Mouse (Mus musculus) neural tube, embryonic 14.5 days (tissue): ENCODE results near the gene Gm45717. TPM values are rescaled to one million over a fixed set of nuclear protein-coding genes. Genes with fewer than 3 reads are reported as not detected.

Experiments used
- ATAC-seq: fragments of 200-750 bp; cut with Nextera tagmentation; 2 replicates; pipeline ENCODE4 v1.8.0; 2017; ENCODE audit warnings: low read depth, mild to moderate bottlenecking, moderate TSS enrichment, moderate library complexity
- H3K27ac ChIP-seq: fragments of 300-500 bp; sonication (generic); 2 replicates; pipeline ENCODE4 v1.5.1; 2014; ENCODE audit warnings: low read depth, mild to moderate bottlenecking, control low read depth, low read length, moderate library complexity, mixed read lengths
- H3K27me3 ChIP-seq: fragments of 300-500 bp; sonication (generic); 2 replicates; pipeline ENCODE4 v1.6.1; 2014; ENCODE audit warnings: low read length; ENCODE audit not compliant: control insufficient read depth, insufficient read depth
- H3K36me3 ChIP-seq: fragments of 300-500 bp; sonication (generic); 2 replicates; pipeline ENCODE4 v1.6.1; 2014; ENCODE audit warnings: low read length, mixed read lengths; ENCODE audit not compliant: control insufficient read depth, insufficient read depth
- H3K4me1 ChIP-seq: fragments of 300-500 bp; sonication (generic); 2 replicates; pipeline ENCODE4 v1.6.1; 2014; ENCODE audit warnings: low read length; ENCODE audit not compliant: control insufficient read depth, insufficient read depth
- H3K4me2 ChIP-seq: fragments of 300-500 bp; sonication (generic); 2 replicates; pipeline ENCODE4 v1.6.1; 2014; ENCODE audit warnings: mild to moderate bottlenecking, low read depth, low read length, control low read depth
- H3K4me3 ChIP-seq: fragments of 300-500 bp; sonication (generic); 2 replicates; pipeline ENCODE4 v1.5.1; 2014; ENCODE audit warnings: low read depth, low read length, control low read depth, mixed read lengths
- H3K9ac ChIP-seq: fragments of 300-500 bp; sonication (generic); replicated peaks from 2 replicates; pipeline ENCODE4 v1.6.1; 2014; ENCODE audit warnings: low read depth, mild to moderate bottlenecking, control low read depth, low read length, mixed read lengths
- H3K9me3 ChIP-seq: fragments of 300-500 bp; sonication (generic); 2 replicates; pipeline ENCODE4 v1.6.1; 2016; ENCODE audit warnings: low read length; ENCODE audit not compliant: control insufficient read depth
- WGBS: fragments of 180-500 bp; shearing (Covaris S2); extraction: QIAGEN DNeasy Blood & Tissue Kit; methylation state at CpG from one replicate; pipeline ENCODE4 v1.1.7; 2014; 5-methylcytosine and 5-hydroxymethylcytosine counted together
- polyA plus RNA-seq: library from polyadenylated mRNA; unstranded; fragments of >200 nt; fragmentation: Nextera tagmentation; extraction: Ambion mirVana; gene quantifications from 2 replicates; pipeline ENCODE4 v1.2.1, GENCODE M21; 2014

The Gm45717 gene
- polyA plus RNA-seq, 1 experiment from 2014 or later = not detected

GRCm38 (mm10) chr7:140955342-140955741 is 395 bp downstream of the Gm45717 start:
- H3K36me3 ChIP-seq = no peaks in the 10 kb centered on the region
- H3K4me2 ChIP-seq = peak overlapping the region; percentile 45
- WGBS = 20% methylated on average over 17 of the region's 17 CpGs
- H3K27ac ChIP-seq = no peak overlapping the region
- peak overlapping the region; percentile 28 for H3K4me3 ChIP-seq
- H3K9me3 ChIP-seq = no peaks in the 10 kb centered on the region
- no peak; the same call in 1 of the 2 replicates for ATAC-seq
- H3K4me1 ChIP-seq = peaks cover 8% of the 10 kb centered on the region; the same call in 1 of the 2 replicates
- H3K9ac ChIP-seq = no peak overlapping the region
- H3K27me3 ChIP-seq = no peaks in the 10 kb centered on the region

- H3K27ac ChIP-seq = no peak overlapping the region
- no peak for ATAC-seq
- H3K4me2 ChIP-seq = peak overlapping the region; percentile 45
- peaks cover 8% of the 10 kb centered on the region; the same call in 1 of the 2 replicates for H3K4me1 ChIP-seq
- no peak overlapping the region; the same call in 1 of the 2 replicates for H3K9ac ChIP-seq
- WGBS = 11% methylated on average over 9 of the region's 9 CpGs
- H3K27me3 ChIP-seq = no peaks in the 10 kb centered on the region
- H3K9me3 ChIP-seq = no peaks in the 10 kb centered on the region
- no peaks in the 10 kb centered on the region for H3K36me3 ChIP-seq
- peak overlapping the region; percentile 28 for H3K4me3 ChIP-seq
These were observed 1.0 kb downstream of the Gm45717 start for GRCm38 (mm10) chr7:140954733-140955071.

- Histone ChIP-seq H3K27ac (no peak overlapping the region), H3K27me3 (no peaks in the 10 kb centered on the region), H3K4me1 (peaks cover 3% of the 10 kb centered on the region; the same call in 1 of the 2 replicates), H3K36me3 (no peaks in the 10 kb centered on the region), H3K4me2 (peak overlapping the region; percentile 45; the same call in 1 of the 2 replicates), H3K9ac (no peak overlapping the region; the same call in 1 of the 2 replicates), H3K9me3 (no peaks in the 10 kb centered on the region), H3K4me3 (0 out of 2 replicates have a peak overlapping the region, but pooled peaks have one; percentile 28)
- no peak for ATAC-seq
- WGBS = 71% methylated on average over 15 of the region's 15 CpGs
These were observed 1.7 kb downstream of the Gm45717 start for GRCm38 (mm10) chr7:140953800-140954732.

- no peaks in the 10 kb centered on the region for H3K27me3 ChIP-seq
- H3K36me3 ChIP-seq = no peaks in the 10 kb centered on the region
- H3K9me3 ChIP-seq = no peaks in the 10 kb centered on the region
- no peak overlapping the region for H3K9ac ChIP-seq
- H3K4me2 ChIP-seq = no peak overlapping the region
- WGBS = 85% methylated on average over 11 of the region's 11 CpGs
- H3K27ac ChIP-seq = no peak overlapping the region
- H3K4me1 ChIP-seq = 0 out of 2 replicates have a peak, but pooled peaks cover 2% of the 10 kb centered on the region
- no peak overlapping the region for H3K4me3 ChIP-seq
- no peak for ATAC-seq
These were observed 2.6 kb downstream of the Gm45717 start for GRCm38 (mm10) chr7:140953133-140953532.

- Histone ChIP-seq H3K4me3 (no peak overlapping the region), H3K36me3 (no peaks in the 10 kb centered on the region), H3K4me1 (0 out of 2 replicates have a peak, but pooled peaks cover 2% of the 10 kb centered on the region), H3K27me3 (no peaks in the 10 kb centered on the region), H3K27ac (no peak overlapping the region), H3K9me3 (no peaks in the 10 kb centered on the region), H3K9ac (no peak overlapping the region), H3K4me2 (no peak overlapping the region)
- no peak for ATAC-seq
- 89% methylated on average over 7 of the region's 7 CpGs for WGBS
These were observed 3.3 kb downstream of the Gm45717 start for GRCm38 (mm10) chr7:140952441-140952840.

- ATAC-seq = no peak
- H3K4me2 ChIP-seq = no peak overlapping the region
- WGBS = 72% methylated on average over 6 of the region's 6 CpGs
These were observed 4.0 kb downstream of the Gm45717 start for GRCm38 (mm10) chr7:140951765-140952164.

GRCm38 (mm10) chr7:140951051-140951450 is 4.7 kb downstream of the Gm45717 start:
- no peak overlapping the region for H3K4me3 ChIP-seq
- no peaks in the 10 kb centered on the region for H3K36me3 ChIP-seq
- no peak overlapping the region for H3K9ac ChIP-seq
- no peak overlapping the region; the same call in 1 of the 2 replicates for H3K27ac ChIP-seq
- WGBS = 32% methylated on average over 8 of the region's 8 CpGs
- no peaks in the 10 kb centered on the region for H3K27me3 ChIP-seq
- no peak overlapping the region for H3K4me2 ChIP-seq
- no peaks in the 10 kb centered on the region for H3K9me3 ChIP-seq
- H3K4me1 ChIP-seq = 0 out of 2 replicates have a peak, but pooled peaks cover 2% of the 10 kb centered on the region
- ATAC-seq = no peak

More at GRCm38 (mm10) chr7:140951765-140952164, 4.0 kb downstream of the Gm45717 start:
- Histone ChIP-seq H3K36me3 (no peaks in the 10 kb centered on the region), H3K9ac (no peak overlapping the region), H3K27me3 (no peaks in the 10 kb centered on the region), H3K27ac (no peak overlapping the region), H3K4me1 (0 out of 2 replicates have a peak, but pooled peaks cover 2% of the 10 kb centered on the region), H3K9me3 (no peaks in the 10 kb centered on the region), H3K4me3 (no peak overlapping the region)

GRCm38 (mm10) chr7:140949824-140950530 is 5.8 kb downstream of the Gm45717 start, which contains the start of gene Ifitm5:
Gene Ifitm5, minus strand, starts transcription at chr7:140950291.
- no peak within 1 kb of the TSS for H3K4me3 ChIP-seq
- no peaks in the 10 kb centered on the region for H3K27me3 ChIP-seq
- no peak within 1 kb of the TSS for H3K4me2 ChIP-seq
- no peaks in the 10 kb centered on the region for H3K36me3 ChIP-seq
- no peak within 1 kb of the TSS; the same call in 1 of the 2 replicates for H3K27ac ChIP-seq
- ATAC-seq = no peak
- H3K9me3 ChIP-seq = no peaks in the 10 kb centered on the region
- 0 out of 2 replicates have a peak, but pooled peaks cover 2% of the 10 kb centered on the region for H3K4me1 ChIP-seq
- WGBS = 51% methylated on average over 16 of the region's 16 CpGs
- H3K9ac ChIP-seq = no peak within 1 kb of the TSS
